Mouse (Mus musculus) brain, embryonic 18.5 days (tissue): ENCODE measurements around the gene Hlcs.

Experiments used
- DNase-seq: peaks from one replicate; pipeline ENCODE4 v3.0.0-alpha.2; 2012; ENCODE audit warnings: low read depth, low spot score

Gene Hlcs

GRCm38 (mm10) chr16:94162000-94162399, 151.4 kb downstream of the Hlcs start:
- DNase-seq: no peak

GRCm38 (mm10) chr16:94157819-94158218, 155.6 kb downstream of the Hlcs start:
- no peak for DNase-seq

GRCm38 (mm10) chr16:94155041-94155653, 158.2 kb downstream of the Hlcs start:
- DNase-seq: no peak

- DNase-seq: no peak
These were observed 163.0 kb downstream of the Hlcs start for GRCm38 (mm10) chr16:94150125-94151103.

GRCm38 (mm10) chr16:94148139-94148538, 165.2 kb downstream of the Hlcs start:
- no peak for DNase-seq

- DNase-seq: no peak
These were observed 170.0 kb downstream of the Hlcs start for GRCm38 (mm10) chr16:94143325-94143724.

GRCm38 (mm10) chr16:94140746-94141145, 172.6 kb downstream of the Hlcs start:
- no peak for DNase-seq

GRCm38 (mm10) chr16:94134218-94134617, 179.2 kb downstream of the Hlcs start:
- DNase-seq: no peak

- DNase-seq: no peak
These were observed 185.0 kb downstream of the Hlcs start for GRCm38 (mm10) chr16:94128236-94128835.

GRCm38 (mm10) chr16:94126200-94126599, 187.2 kb downstream of the Hlcs start:
- no peak for DNase-seq

GRCm38 (mm10) chr16:94125172-94125981, 188.0 kb downstream of the Hlcs start:
- no peak for DNase-seq

- DNase-seq: no peak
These were observed 190.1 kb downstream of the Hlcs start for GRCm38 (mm10) chr16:94123247-94123646.

GRCm38 (mm10) chr16:94122347-94122746, 191.0 kb downstream of the Hlcs start:
- DNase-seq: no peak

GRCm38 (mm10) chr16:94118394-94118793, 195.0 kb downstream of the Hlcs start:
- no peak for DNase-seq

- no peak for DNase-seq
These were observed 196.0 kb downstream of the Hlcs start for GRCm38 (mm10) chr16:94117333-94117732.

GRCm38 (mm10) chr16:94114693-94115092, 198.7 kb downstream of the Hlcs start:
- DNase-seq: no peak

- no peak for DNase-seq
These were observed 200.2 kb downstream of the Hlcs start for GRCm38 (mm10) chr16:94113160-94113559.

- DNase-seq: no peak
These were observed 215.5 kb downstream of the Hlcs start for GRCm38 (mm10) chr16:94097724-94098455.

GRCm38 (mm10) chr16:94096479-94096878, 216.9 kb downstream of the Hlcs start:
- no peak for DNase-seq

- DNase-seq: no peak
These were observed 218.1 kb downstream of the Hlcs start for GRCm38 (mm10) chr16:94095109-94095822.
